Mouse (Mus musculus) hindbrain, embryonic 10.5 days (tissue): ENCODE measurements at regions not wholly inside any gene's neighbourhood (a gene's known extent, or its start where the extent isn't known, plus 50 kb on each side); places are given as distances from the start of the nearest gene placed in this dataset.

Source experiments
- DNase-seq: peaks from one replicate; pipeline ENCODE4 v3.0.0-alpha.2; 2017; ENCODE audit warnings: low spot score
- H3K27ac ChIP-seq: fragments of 300-500 bp; sonication (generic); 2 replicates; pipeline ENCODE4 v1.5.1; 2016; ENCODE audit warnings: mild to moderate bottlenecking, moderate library complexity
- H3K27me3 ChIP-seq: fragments of 300-500 bp; sonication (generic); 2 replicates; pipeline ENCODE4 v1.6.1; 2016; ENCODE audit warnings: mild to moderate bottlenecking; ENCODE audit not compliant: poor library complexity, insufficient read depth, severe bottlenecking
- H3K36me3 ChIP-seq: fragments of 300-500 bp; sonication (generic); 2 replicates; pipeline ENCODE4 v1.6.1; 2016; ENCODE audit warnings: mild to moderate bottlenecking, moderate library complexity
- H3K4me1 ChIP-seq: fragments of 300-500 bp; sonication (generic); replicated peaks from 2 replicates; pipeline ENCODE4 v1.6.1; 2016; ENCODE audit warnings: mild to moderate bottlenecking
- H3K4me3 ChIP-seq: fragments of 300-500 bp; sonication (generic); 2 replicates; pipeline ENCODE4 v1.5.1; 2016; ENCODE audit warnings: mild to moderate bottlenecking, moderate library complexity
- H3K9me3 ChIP-seq: fragments of 300-500 bp; sonication (generic); 2 replicates; pipeline ENCODE4 v1.6.1; 2016; ENCODE audit warnings: mild to moderate bottlenecking, moderate library complexity
- WGBS: fragments of 180-500 bp; shearing (Covaris S2); methylation state at CpG from one replicate; pipeline ENCODE4 v1.1.7; 2016; 5-methylcytosine and 5-hydroxymethylcytosine counted together

GRCm38 (mm10) chr12:12676676-12677075, 265.0 kb downstream of the Mycn start:
- DNase-seq = no peak
- Histone ChIP-seq H3K36me3 (no peaks in the 10 kb centered on the region), H3K27ac (peak overlapping the region; percentile 54), H3K4me3 (no peak overlapping the region), H3K4me1 (peaks cover 49% of the 10 kb centered on the region), H3K9me3 (no peaks in the 10 kb centered on the region), H3K27me3 (no peaks in the 10 kb centered on the region; the same call in 1 of the 2 replicates)
- 47% methylated on average over 9 of the region's 9 CpGs for WGBS

- no peak for DNase-seq
- Histone ChIP-seq H3K9me3 (no peaks in the 10 kb centered on the region), H3K4me1 (peaks cover 8% of the 10 kb centered on the region), H3K27ac (peak overlapping the region; percentile 37; the same call in 1 of the 2 replicates), H3K4me3 (no peak overlapping the region), H3K27me3 (no peaks in the 10 kb centered on the region; the same call in 1 of the 2 replicates), H3K36me3 (no peaks in the 10 kb centered on the region)
- 70% methylated on average over 5 of the region's 5 CpGs for WGBS
Measured at GRCm38 (mm10) chr12:12669931-12670330, 271.8 kb downstream of the Mycn start.

- Histone ChIP-seq H3K4me3 (no peak overlapping the region), H3K27me3 (no peaks in the 10 kb centered on the region; the same call in 1 of the 2 replicates), H3K36me3 (no peaks in the 10 kb centered on the region), H3K9me3 (no peaks in the 10 kb centered on the region), H3K27ac (peak overlapping the region; percentile 5; the same call in 1 of the 2 replicates), H3K4me1 (peaks cover 8% of the 10 kb centered on the region)
- DNase-seq = no peak
- 86% methylated on average over 4 of the region's 4 CpGs for WGBS
Measured at GRCm38 (mm10) chr12:12668919-12669318, 272.8 kb downstream of the Mycn start.

GRCm38 (mm10) chr12:12655611-12656010, 286.1 kb downstream of the Mycn start:
- no peak overlapping the region for H3K4me3 ChIP-seq
- H3K27ac ChIP-seq = 0 out of 2 replicates have a peak overlapping the region, but pooled peaks have one; percentile 17
- WGBS = 84% methylated on average over 8 of the region's 8 CpGs
- H3K9me3 ChIP-seq = peaks cover 9% of the 10 kb centered on the region
- 0 out of 2 replicates have a peak, but pooled peaks cover 6% of the 10 kb centered on the region for H3K27me3 ChIP-seq
- peak; percentile 18 for DNase-seq
- H3K36me3 ChIP-seq = no peaks in the 10 kb centered on the region
- peaks cover 34% of the 10 kb centered on the region for H3K4me1 ChIP-seq

GRCm38 (mm10) chr12:12655184-12655583, 286.5 kb downstream of the Mycn start:
- WGBS = 61% methylated on average over 10 of the region's 10 CpGs
- Histone ChIP-seq H3K4me1 (peaks cover 34% of the 10 kb centered on the region), H3K27ac (peak overlapping the region; percentile 50; the same call in 1 of the 2 replicates), H3K4me3 (no peak overlapping the region), H3K9me3 (peaks cover 9% of the 10 kb centered on the region), H3K36me3 (no peaks in the 10 kb centered on the region), H3K27me3 (0 out of 2 replicates have a peak, but pooled peaks cover 6% of the 10 kb centered on the region)
- peak; percentile 42 for DNase-seq

GRCm38 (mm10) chr12:12652361-12652760, 289.4 kb downstream of the Mycn start:
- WGBS = 44% methylated on average over 7 of the region's 7 CpGs

GRCm38 (mm10) chr12:12650309-12650708, 291.4 kb downstream of the Mycn start:
- Histone ChIP-seq H3K4me1 (peaks cover 33% of the 10 kb centered on the region), H3K4me3 (no peak overlapping the region), H3K27ac (no peak overlapping the region), H3K9me3 (no peaks in the 10 kb centered on the region), H3K27me3 (0 out of 2 replicates have a peak, but pooled peaks cover 6% of the 10 kb centered on the region), H3K36me3 (no peaks in the 10 kb centered on the region)
- WGBS = 95% methylated on average over 1 of the region's 1 CpGs
- DNase-seq = no peak

More at GRCm38 (mm10) chr12:12652361-12652760, 289.4 kb downstream of the Mycn start:
- Histone ChIP-seq H3K36me3 (no peaks in the 10 kb centered on the region), H3K27ac (peak overlapping the region; percentile 78), H3K9me3 (no peaks in the 10 kb centered on the region), H3K27me3 (0 out of 2 replicates have a peak, but pooled peaks cover 6% of the 10 kb centered on the region), H3K4me3 (no peak overlapping the region), H3K4me1 (peaks cover 34% of the 10 kb centered on the region)
- peak; percentile 14 for DNase-seq

GRCm38 (mm10) chr12:12647467-12647866, 294.2 kb downstream of the Mycn start:
- H3K4me3 ChIP-seq = no peak overlapping the region
- H3K36me3 ChIP-seq = no peaks in the 10 kb centered on the region
- H3K27me3 ChIP-seq = 0 out of 2 replicates have a peak, but pooled peaks cover 3% of the 10 kb centered on the region
- 90% methylated on average over 6 of the region's 6 CpGs for WGBS
- peaks cover 25% of the 10 kb centered on the region for H3K4me1 ChIP-seq
- no peak overlapping the region for H3K27ac ChIP-seq
- no peak for DNase-seq
- no peaks in the 10 kb centered on the region for H3K9me3 ChIP-seq

GRCm38 (mm10) chr12:12645183-12645582, 296.5 kb downstream of the Mycn start:
- peaks cover 11% of the 10 kb centered on the region for H3K4me1 ChIP-seq
- H3K27me3 ChIP-seq = no peaks in the 10 kb centered on the region
- no peak for DNase-seq
- H3K9me3 ChIP-seq = no peaks in the 10 kb centered on the region
- H3K27ac ChIP-seq = no peak overlapping the region
- no peak overlapping the region for H3K4me3 ChIP-seq
- no peaks in the 10 kb centered on the region for H3K36me3 ChIP-seq
- 90% methylated on average over 4 of the region's 4 CpGs for WGBS

- no peaks in the 10 kb centered on the region for H3K36me3 ChIP-seq
- no peak overlapping the region for H3K4me3 ChIP-seq
- WGBS = 43% methylated on average over 11 of the region's 11 CpGs
- DNase-seq = no peak
- H3K27me3 ChIP-seq = no peaks in the 10 kb centered on the region
- H3K27ac ChIP-seq = peak overlapping the region; percentile 41; the same call in 1 of the 2 replicates
- no peaks in the 10 kb centered on the region for H3K9me3 ChIP-seq
- H3K4me1 ChIP-seq = peaks cover 11% of the 10 kb centered on the region
Measured at GRCm38 (mm10) chr12:12643247-12643963, 298.3 kb downstream of the Mycn start.

- no peaks in the 10 kb centered on the region for H3K9me3 ChIP-seq
- no peaks in the 10 kb centered on the region for H3K36me3 ChIP-seq
- no peak overlapping the region for H3K27ac ChIP-seq
- no peak for DNase-seq
- no peaks in the 10 kb centered on the region for H3K4me1 ChIP-seq
- H3K4me3 ChIP-seq = no peak overlapping the region
- 91% methylated on average over 3 of the region's 3 CpGs for WGBS
- no peaks in the 10 kb centered on the region for H3K27me3 ChIP-seq
Measured at GRCm38 (mm10) chr12:12635308-12635707, 306.4 kb downstream of the Mycn start.

GRCm38 (mm10) chr12:12627597-12627996, 314.1 kb downstream of the Mycn start:
- no peaks in the 10 kb centered on the region for H3K9me3 ChIP-seq
- DNase-seq = no peak

GRCm38 (mm10) chr12:12625788-12626187, 315.9 kb downstream of the Mycn start:
- H3K36me3 ChIP-seq = no peaks in the 10 kb centered on the region
- peak overlapping the region; percentile 81 for H3K27ac ChIP-seq
- no peaks in the 10 kb centered on the region for H3K9me3 ChIP-seq
- H3K4me3 ChIP-seq = no peak overlapping the region
- 84% methylated on average over 1 of the region's 1 CpGs for WGBS
- peaks cover 28% of the 10 kb centered on the region for H3K4me1 ChIP-seq
- DNase-seq = no peak
- peaks cover 14% of the 10 kb centered on the region for H3K27me3 ChIP-seq

More at GRCm38 (mm10) chr12:12627597-12627996, 314.1 kb downstream of the Mycn start:
- WGBS = 89% methylated on average over 4 of the region's 4 CpGs
- Histone ChIP-seq H3K4me1 (peaks cover 27% of the 10 kb centered on the region), H3K4me3 (no peak overlapping the region), H3K27me3 (no peaks in the 10 kb centered on the region), H3K27ac (no peak overlapping the region), H3K36me3 (no peaks in the 10 kb centered on the region)
